Mouse (Mus musculus): ENCODE results near the gene Kdm8.

- no peak for TF ChIP-seq CTCF (IDR thresholded peaks at IDR 0.05; ENCODE audit: low read depth)
- TF ChIP-seq EP300 (IDR thresholded peaks at IDR 0.05; ENCODE audit: low read depth), result no peak
These were observed 45.2 kb downstream of the Kdm8 start for GRCm38 (mm10) chr7:125489636-125490035.
